Mouse (Mus musculus) neutrophil, adult 65 days (primary cell): ENCODE data around the gene Mtmr6. TPM values are rescaled to one million over a fixed set of nuclear protein-coding genes. Genes with fewer than 3 reads are reported as not detected.

ENCODE experiments used
- total RNA-seq: library from RNA; stranded (reverse); gene quantifications from 2 replicates; pipeline ENCODE4 v1.2.4, GENCODE M21; 2023

Gene Mtmr6
- total RNA-seq, result 86.4 and 112 TPM in 2 replicates

GRCm38 (mm10) chr14:60264990-60265876 is at the start of gene Mtmr6:
Gene Mtmr6, plus strand, starts transcription at chr14:60265228.

GRCm38 (mm10) chr14:60251281-60252003 is 13.6 kb upstream of the Mtmr6 start, which contains the start of the genes Nupl1 and Gm49336:
Gene Nupl1, minus strand, starts transcription at chr14:60251431.
Gene Gm49336, minus strand, starts transcription at chr14:60251507.

Other genes starting within 250 kb of the Mtmr6 start
- 0.70 and 6.0 TPM in 2 replicates for gene Atp8a2, start 68.0 kb upstream of the Mtmr6 start, total RNA-seq
- not detected in 2 replicates for gene Nupl1, start 13.8 kb upstream of the Mtmr6 start, total RNA-seq
- 41.5 and 55.4 TPM in 2 replicates for gene Gm49336, start 13.7 kb upstream of the Mtmr6 start, total RNA-seq
- 27.1 and 38.4 TPM in 2 replicates for gene Amer2, start 108.0 kb downstream of the Mtmr6 start, total RNA-seq